Mouse (Mus musculus) stomach, postnatal 0 days (tissue): Measurements from ENCODE around the gene Vav2.

Experiments
- CTCF ChIP-seq: IDR thresholded peaks from 2 replicates; pipeline ENCODE4 v1.5.1; 2016; ENCODE audit warnings: antibody characterized with exemption, low read depth, mild to moderate bottlenecking, moderate library complexity
- EP300 ChIP-seq: optimal IDR thresholded peaks from 2 replicates; pipeline ENCODE3; 2016; ENCODE audit warnings: antibody characterized with exemption

DNA sequence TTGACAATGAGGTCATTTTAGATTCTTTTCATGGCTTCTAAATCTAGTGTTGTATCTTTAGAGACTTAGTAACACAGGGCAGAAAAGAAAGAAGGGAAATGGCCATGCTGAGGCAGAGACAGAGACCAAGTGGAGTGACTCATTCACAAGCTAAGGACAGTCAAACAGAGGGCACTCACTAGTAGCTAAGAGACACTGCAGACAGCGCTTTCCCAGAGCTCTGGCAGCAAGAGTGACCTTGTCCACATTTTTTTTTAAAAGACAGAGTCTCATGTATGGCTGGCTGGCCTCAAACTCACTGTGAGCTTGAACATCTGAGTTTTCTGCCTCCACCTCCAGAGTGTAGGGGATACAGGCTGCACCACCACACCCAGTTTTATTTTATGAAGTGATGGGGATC lies 11.0 kb upstream of the Vav2 start:
- no peak for TF ChIP-seq CTCF
- TF ChIP-seq EP300, result no peak
